Mouse (Mus musculus): ENCODE measurements around the gene Prl2c3. TPM values are rescaled to one million over a fixed set of nuclear protein-coding genes. Genes with fewer than 3 reads are reported as not detected.
"Not testable (repeated sequence)": the region's sequence is repeated elsewhere in the genome, so short reads cannot be mapped to it uniquely, and the experiment has no call there.

The Prl2c3 gene
- not detected in 2 replicates for polyA plus RNA-seq (2016; fragmentation: Nextera tagmentation; extraction: Ambion mirVana)

- not testable (repeated sequence) for H3K27me3 ChIP-seq (replicated peaks); H3K9ac ChIP-seq; H3K4me1 ChIP-seq; H3K4me3 ChIP-seq; H3K27ac ChIP-seq; ATAC-seq (ENCODE audit: low FRiP score, low read depth); H3K4me2 ChIP-seq (replicated peaks); H3K36me3 ChIP-seq
- peaks cover 19% of the 10 kb centered on the region for H3K9me3 ChIP-seq
- 70% methylated on average over 3 of the region's 3 CpGs for WGBS
Observed at GRCm38 (mm10) chr13:12799979-12800378, at the start of gene Prl2c3. Prl2c3 (minus strand) TSS chr13:12800079.

GRCm38 (mm10) chr13:12848254-12848653 is 48.4 kb upstream of the Prl2c3 start:
- H3K36me3 ChIP-seq; H3K4me2 ChIP-seq (replicated peaks); H3K27ac ChIP-seq; H3K4me1 ChIP-seq; H3K4me3 ChIP-seq; H3K27me3 ChIP-seq (replicated peaks); H3K9ac ChIP-seq: not testable (repeated sequence)
- 80% methylated on average over 4 of the region's 4 CpGs for WGBS
- peak; percentile 62; the same call in 1 of the 2 replicates for ATAC-seq (ENCODE audit: low FRiP score, low read depth)
- H3K9me3 ChIP-seq = peaks cover 42% of the 10 kb centered on the region

GRCm38 (mm10) chr13:12844701-12845100 is 44.8 kb upstream of the Prl2c3 start:
- 89% methylated on average over 1 of the region's 1 CpGs for WGBS
- peaks cover 45% of the 10 kb centered on the region for H3K9me3 ChIP-seq
- ATAC-seq (ENCODE audit: low FRiP score, low read depth); H3K9ac ChIP-seq; H3K4me1 ChIP-seq; H3K36me3 ChIP-seq; H3K4me2 ChIP-seq (replicated peaks); H3K4me3 ChIP-seq; H3K27me3 ChIP-seq (replicated peaks); H3K27ac ChIP-seq: not testable (repeated sequence)

- peaks cover 43% of the 10 kb centered on the region for H3K9me3 ChIP-seq
- H3K9ac ChIP-seq; H3K27ac ChIP-seq; H3K4me2 ChIP-seq (replicated peaks); H3K4me1 ChIP-seq; H3K36me3 ChIP-seq; ATAC-seq (ENCODE audit: low FRiP score, low read depth); H3K4me3 ChIP-seq; H3K27me3 ChIP-seq (replicated peaks): not testable (repeated sequence)
- WGBS = 73% methylated on average over 2 of the region's 2 CpGs
Observed at GRCm38 (mm10) chr13:12837546-12837945, 37.7 kb upstream of the Prl2c3 start.

- ATAC-seq (ENCODE audit: low FRiP score, low read depth) = no peak
- Histone ChIP-seq H3K4me3 (no peak overlapping the region), H3K36me3 (no peaks in the 10 kb centered on the region), H3K9me3 (peaks cover 45% of the 10 kb centered on the region), H3K4me2 (replicated peaks) (no peak overlapping the region), H3K4me1 (no peaks in the 10 kb centered on the region), H3K9ac (no peak overlapping the region), H3K27me3 (replicated peaks) (no peaks in the 10 kb centered on the region), H3K27ac (no peak overlapping the region)
- 79% methylated on average over 2 of the region's 2 CpGs for WGBS
Observed at GRCm38 (mm10) chr13:12831769-12832168, 31.9 kb upstream of the Prl2c3 start.

- no peaks in the 10 kb centered on the region for H3K27me3 ChIP-seq (replicated peaks)
- ATAC-seq (ENCODE audit: low FRiP score, low read depth) = no peak
- no peak overlapping the region for H3K4me3 ChIP-seq
- 85% methylated on average over 5 of the region's 5 CpGs for WGBS
- H3K9me3 ChIP-seq = peaks cover 45% of the 10 kb centered on the region
- H3K27ac ChIP-seq = no peak overlapping the region
- no peak overlapping the region for H3K4me2 ChIP-seq (replicated peaks)
- no peak overlapping the region for H3K9ac ChIP-seq
- no peaks in the 10 kb centered on the region for H3K36me3 ChIP-seq
- no peaks in the 10 kb centered on the region for H3K4me1 ChIP-seq
Observed at GRCm38 (mm10) chr13:12829031-12829430, 29.2 kb upstream of the Prl2c3 start.

- H3K27me3 ChIP-seq (replicated peaks); H3K36me3 ChIP-seq; H3K27ac ChIP-seq; H3K9ac ChIP-seq; H3K4me3 ChIP-seq; H3K4me2 ChIP-seq (replicated peaks); H3K4me1 ChIP-seq: not testable (repeated sequence)
- H3K9me3 ChIP-seq = peaks cover 34% of the 10 kb centered on the region
- 0 out of 2 replicates have a peak, but pooled peaks have one; percentile 56 for ATAC-seq (ENCODE audit: low FRiP score, low read depth)
- 71% methylated on average over 4 of the region's 4 CpGs for WGBS
Observed at GRCm38 (mm10) chr13:12824500-12825176, 24.8 kb upstream of the Prl2c3 start.

GRCm38 (mm10) chr13:12813734-12814424 is 14.0 kb upstream of the Prl2c3 start:
- not testable (repeated sequence) for ATAC-seq (ENCODE audit: low FRiP score, low read depth); H3K36me3 ChIP-seq

GRCm38 (mm10) chr13:12809591-12809990 is 9.7 kb upstream of the Prl2c3 start:
- H3K9ac ChIP-seq = no peak overlapping the region
- no peak for ATAC-seq (ENCODE audit: low FRiP score, low read depth)
- no peak overlapping the region for H3K4me3 ChIP-seq
- H3K36me3 ChIP-seq = no peaks in the 10 kb centered on the region
- peaks cover 29% of the 10 kb centered on the region for H3K9me3 ChIP-seq
- H3K27ac ChIP-seq = no peak overlapping the region
- H3K4me2 ChIP-seq (replicated peaks) = no peak overlapping the region
- no peaks in the 10 kb centered on the region for H3K4me1 ChIP-seq
- H3K27me3 ChIP-seq (replicated peaks) = no peaks in the 10 kb centered on the region
- WGBS = 61% methylated on average over 2 of the region's 2 CpGs

More at GRCm38 (mm10) chr13:12813734-12814424, 14.0 kb upstream of the Prl2c3 start:
- 85% methylated on average over 5 of the region's 5 CpGs for WGBS
- not testable (repeated sequence) for H3K9me3 ChIP-seq; H3K9ac ChIP-seq; H3K4me3 ChIP-seq; H3K27me3 ChIP-seq (replicated peaks); H3K4me2 ChIP-seq (replicated peaks); H3K27ac ChIP-seq; H3K4me1 ChIP-seq

- ATAC-seq (ENCODE audit: low FRiP score, low read depth); H3K4me3 ChIP-seq; H3K4me1 ChIP-seq; H3K4me2 ChIP-seq (replicated peaks); H3K9ac ChIP-seq; H3K27me3 ChIP-seq (replicated peaks); H3K27ac ChIP-seq; H3K36me3 ChIP-seq: not testable (repeated sequence)
- peaks cover 32% of the 10 kb centered on the region for H3K9me3 ChIP-seq
- WGBS = 76% methylated on average over 3 of the region's 3 CpGs
Observed at GRCm38 (mm10) chr13:12808793-12809512, 9.1 kb upstream of the Prl2c3 start.

GRCm38 (mm10) chr13:12806496-12806895 is 6.6 kb upstream of the Prl2c3 start:
- not testable (repeated sequence) for ATAC-seq (ENCODE audit: low FRiP score, low read depth)
- 68% methylated on average over 4 of the region's 4 CpGs for WGBS

GRCm38 (mm10) chr13:12769442-12770091 is 30.3 kb downstream of the Prl2c3 start:
- WGBS = 79% methylated on average over 6 of the region's 6 CpGs
- not testable (repeated sequence) for H3K4me2 ChIP-seq (replicated peaks); H3K4me1 ChIP-seq; H3K27ac ChIP-seq; H3K9me3 ChIP-seq; H3K4me3 ChIP-seq; H3K9ac ChIP-seq; H3K36me3 ChIP-seq; H3K27me3 ChIP-seq (replicated peaks)
- ATAC-seq (ENCODE audit: low FRiP score, low read depth) = 0 out of 2 replicates have a peak, but pooled peaks have one; percentile 37

More at GRCm38 (mm10) chr13:12806496-12806895, 6.6 kb upstream of the Prl2c3 start:
- not testable (repeated sequence) for H3K27ac ChIP-seq; H3K4me2 ChIP-seq (replicated peaks); H3K4me1 ChIP-seq; H3K4me3 ChIP-seq; H3K27me3 ChIP-seq (replicated peaks); H3K36me3 ChIP-seq; H3K9ac ChIP-seq
- peaks cover 31% of the 10 kb centered on the region for H3K9me3 ChIP-seq
